Mouse (Mus musculus) bone marrow macrophage, adult 2 months (primary cell): Measurements from ENCODE around the gene Gnb1.

ENCODE experiments used
- CTCF ChIP-seq: IDR thresholded peaks from 2 replicates; pipeline ENCODE4 v1.5.1; 2012; ENCODE audit warnings: low read depth, mild to moderate bottlenecking, low read length, moderate library complexity
- POLR2A ChIP-seq: IDR thresholded peaks from 2 replicates; pipeline ENCODE4 v1.6.1; 2012; ENCODE audit warnings: mild to moderate bottlenecking, low read depth, low read length, borderline replicate concordance

GRCm38 (mm10) chr4:155577132-155577531, 86.0 kb downstream of the Gnb1 start:
- TF ChIP-seq CTCF (no peak), POLR2A (no peak)
